Mouse (Mus musculus): Measurements from ENCODE around the gene Ing5. TPM values are rescaled to one million over a fixed set of nuclear protein-coding genes. Genes with fewer than 3 reads are reported as not detected.
"Not testable (repeated sequence)": the region's sequence is repeated elsewhere in the genome, so short reads cannot be mapped to it uniquely, and the experiment has no call there.

Gene Ing5
- polyA plus RNA-seq, 1 experiment: 3.3 TPM

GRCm38 (mm10) chr1:93825105-93825674 is 21.4 kb downstream of the Ing5 start:
- TF ChIP-seq MYOD1 (IDR thresholded peaks at IDR 0.05; ENCODE audit: control insufficient read depth in 1 of 3, insufficient read length in 2 of 3, low read depth in 2 of 3) (peak in 2 of 3 experiments; percentile 51 to 54), TCF3 (IDR thresholded peaks at IDR 0.05; ENCODE audit: insufficient read length, low read depth) (no peak), POLR2A (IDR thresholded peaks at IDR 0.05; ENCODE audit: insufficient read length, low read depth) (peak; percentile 98), SRF (IDR thresholded peaks at IDR 0.05; ENCODE audit: control insufficient read depth, insufficient read length, low read depth) (peak; percentile 96), POLR2AphosphoS2 (IDR thresholded peaks at IDR 0.05; ENCODE audit: insufficient read length, low read depth) (peak; percentile 97), MYOG (IDR thresholded peaks at IDR 0.05; ENCODE audit: control insufficient read depth in 1 of 3, insufficient read depth in 1 of 3, insufficient read length in 2 of 3, low read depth in 2 of 3) (peak in 1 of 3 experiments; percentile 4), TCF12 (IDR thresholded peaks at IDR 0.05; ENCODE audit: insufficient read depth, poor library complexity, severe bottlenecking) (no peak), USF1 (IDR thresholded peaks at IDR 0.05; ENCODE audit: low read depth) (no peak)
- H3K4me2 ChIP-seq (ENCODE audit: low read depth): peak overlapping the region; percentile 98

GRCm38 (mm10) chr1:93825771-93826539 is 22.2 kb downstream of the Ing5 start:
- Histone ChIP-seq H3K4me3 (peak overlapping the region; percentile 49), H3K36me3 (ENCODE audit: control insufficient read depth, insufficient read depth) (no peaks in the 10 kb centered on the region), H3K4me2 (ENCODE audit: low read depth) (peak overlapping the region; percentile 98), H3K27me3 (ENCODE audit: control insufficient read depth, insufficient read depth, insufficient read length) (no peaks in the 10 kb centered on the region), H3K79me2 (ENCODE audit: control insufficient read depth, insufficient read depth) (no peaks in the 10 kb centered on the region), H3ac (ENCODE audit: control insufficient read depth, insufficient read length) (peak overlapping the region; percentile 1)
- TF ChIP-seq POLR2A (IDR thresholded peaks at IDR 0.05; ENCODE audit: insufficient read length, low read depth): no peak
- TF ChIP-seq TCF12 (IDR thresholded peaks at IDR 0.05; ENCODE audit: insufficient read depth, poor library complexity, severe bottlenecking): no peak
- TF ChIP-seq REST (IDR thresholded peaks at IDR 0.05; ENCODE audit: insufficient read depth, insufficient read length): no peak
- TF ChIP-seq MYOD1 (IDR thresholded peaks at IDR 0.05; ENCODE audit: control insufficient read depth in 1 of 3, insufficient read length in 2 of 3, low read depth in 2 of 3): no peak
- TF ChIP-seq MYOG (IDR thresholded peaks at IDR 0.05; ENCODE audit: control insufficient read depth in 1 of 3, insufficient read depth in 1 of 3, insufficient read length in 2 of 3, low read depth in 2 of 3): no peak
- TF ChIP-seq CEBPB (IDR thresholded peaks at IDR 0.05; ENCODE audit: insufficient read depth, poor library complexity, severe bottlenecking): no peak
- TF ChIP-seq TCF3 (IDR thresholded peaks at IDR 0.05; ENCODE audit: insufficient read length, low read depth): no peak
- no peak for TF ChIP-seq MAX (IDR thresholded peaks at IDR 0.05; ENCODE audit: low read depth)
- no peak for TF ChIP-seq USF1 (IDR thresholded peaks at IDR 0.05; ENCODE audit: low read depth)
- no peak for TF ChIP-seq E2F4 (IDR thresholded peaks at IDR 0.05; ENCODE audit: insufficient read depth)
- no peak for TF ChIP-seq POLR2AphosphoS2 (IDR thresholded peaks at IDR 0.05; ENCODE audit: insufficient read length, low read depth)
- no peak for TF ChIP-seq SRF (IDR thresholded peaks at IDR 0.05; ENCODE audit: control insufficient read depth, insufficient read length, low read depth)

More at GRCm38 (mm10) chr1:93825105-93825674, 21.4 kb downstream of the Ing5 start:
- no peaks in the 10 kb centered on the region for H3K27me3 ChIP-seq (ENCODE audit: control insufficient read depth, insufficient read depth, insufficient read length)
- no peaks in the 10 kb centered on the region for H3K79me2 ChIP-seq (ENCODE audit: control insufficient read depth, insufficient read depth)
- H3K36me3 ChIP-seq (ENCODE audit: control insufficient read depth, insufficient read depth): no peaks in the 10 kb centered on the region
- peak overlapping the region; percentile 1 for H3ac ChIP-seq (ENCODE audit: control insufficient read depth, insufficient read length)
- peak overlapping the region; percentile 49 for H3K4me3 ChIP-seq

GRCm38 (mm10) chr1:93826540-93826835 is 22.7 kb downstream of the Ing5 start:
- H3K36me3 ChIP-seq (ENCODE audit: control insufficient read depth, insufficient read depth): no peaks in the 10 kb centered on the region
- no peak overlapping the region for H3ac ChIP-seq (ENCODE audit: control insufficient read depth, insufficient read length)
- H3K4me2 ChIP-seq (ENCODE audit: low read depth): no peak overlapping the region
- H3K4me3 ChIP-seq: peak overlapping the region; percentile 49
- no peaks in the 10 kb centered on the region for H3K27me3 ChIP-seq (ENCODE audit: control insufficient read depth, insufficient read depth, insufficient read length)
- H3K79me2 ChIP-seq (ENCODE audit: control insufficient read depth, insufficient read depth): no peaks in the 10 kb centered on the region
- TF ChIP-seq CEBPB (IDR thresholded peaks at IDR 0.05; ENCODE audit: insufficient read depth, poor library complexity, severe bottlenecking): no peak
- no peak for TF ChIP-seq POLR2A (IDR thresholded peaks at IDR 0.05; ENCODE audit: insufficient read length, low read depth)
- no peak for TF ChIP-seq MYOD1 (IDR thresholded peaks at IDR 0.05; ENCODE audit: control insufficient read depth in 1 of 3, insufficient read length in 2 of 3, low read depth in 2 of 3)
- no peak for TF ChIP-seq USF1 (IDR thresholded peaks at IDR 0.05; ENCODE audit: low read depth)
- no peak for TF ChIP-seq SRF (IDR thresholded peaks at IDR 0.05; ENCODE audit: control insufficient read depth, insufficient read length, low read depth)

- H3K79me2 ChIP-seq (ENCODE audit: control insufficient read depth, insufficient read depth); H3K4me3 ChIP-seq; H3K27me3 ChIP-seq (ENCODE audit: control insufficient read depth, insufficient read depth, insufficient read length); H3ac ChIP-seq (ENCODE audit: control insufficient read depth, insufficient read length); H3K4me2 ChIP-seq (ENCODE audit: low read depth); H3K36me3 ChIP-seq (ENCODE audit: control insufficient read depth, insufficient read depth): not testable (repeated sequence)
These were observed 29.1 kb downstream of the Ing5 start for GRCm38 (mm10) chr1:93832754-93833360.

- TF ChIP-seq MAX (IDR thresholded peaks at IDR 0.05; ENCODE audit: low read depth) (no peak), CEBPB (IDR thresholded peaks at IDR 0.05; ENCODE audit: insufficient read depth, poor library complexity, severe bottlenecking) (no peak), E2F4 (IDR thresholded peaks at IDR 0.05; ENCODE audit: insufficient read depth) (no peak), SRF (IDR thresholded peaks at IDR 0.05; ENCODE audit: control insufficient read depth, insufficient read length, low read depth) (no peak), POLR2AphosphoS2 (IDR thresholded peaks at IDR 0.05; ENCODE audit: insufficient read length, low read depth) (no peak), TCF12 (IDR thresholded peaks at IDR 0.05; ENCODE audit: insufficient read depth, poor library complexity, severe bottlenecking) (no peak), USF1 (IDR thresholded peaks at IDR 0.05; ENCODE audit: low read depth) (no peak), REST (IDR thresholded peaks at IDR 0.05; ENCODE audit: insufficient read depth, insufficient read length) (no peak), MYOG (IDR thresholded peaks at IDR 0.05; ENCODE audit: control insufficient read depth in 1 of 3, insufficient read depth in 1 of 3, insufficient read length in 2 of 3, low read depth in 2 of 3) (no peak), POLR2A (IDR thresholded peaks at IDR 0.05; ENCODE audit: insufficient read length, low read depth) (no peak), MYOD1 (IDR thresholded peaks at IDR 0.05; ENCODE audit: control insufficient read depth in 1 of 3, insufficient read length in 2 of 3, low read depth in 2 of 3) (no peak), TCF3 (IDR thresholded peaks at IDR 0.05; ENCODE audit: insufficient read length, low read depth) (no peak)
- Histone ChIP-seq H3K79me2 (ENCODE audit: control insufficient read depth, insufficient read depth) (no peaks in the 10 kb centered on the region), H3K36me3 (ENCODE audit: control insufficient read depth, insufficient read depth) (no peaks in the 10 kb centered on the region), H3K27me3 (ENCODE audit: control insufficient read depth, insufficient read depth, insufficient read length) (no peaks in the 10 kb centered on the region), H3K4me3 (no peak overlapping the region), H3K4me2 (ENCODE audit: low read depth) (no peak overlapping the region), H3ac (ENCODE audit: control insufficient read depth, insufficient read length) (no peak overlapping the region)
These were observed 30.9 kb downstream of the Ing5 start for GRCm38 (mm10) chr1:93834671-93835150.
